Mouse (Mus musculus) myocyte (in vitro differentiated cells): ENCODE measurements around the gene Tbxas1. TPM values are rescaled to one million over a fixed set of nuclear protein-coding genes. Genes with fewer than 3 reads are reported as not detected.

ENCODE experiments used
- H3K27me3 ChIP-seq: one replicate; pipeline ENCODE4 v1.6.1; 2011; ENCODE audit not compliant: control insufficient read depth, insufficient read depth, insufficient read length
- H3K36me3 ChIP-seq: one replicate; pipeline ENCODE4 v1.6.1; 2011; ENCODE audit not compliant: control insufficient read depth, insufficient read depth
- H3K4me2 ChIP-seq: one replicate; pipeline ENCODE4 v1.6.1; 2011; ENCODE audit warnings: low read depth, control low read depth
- H3K4me3 ChIP-seq: one replicate; pipeline ENCODE4 v1.5.1; 2011; ENCODE audit warnings: mild to moderate bottlenecking, control low read depth, moderate library complexity
- H3K79me2 ChIP-seq: one replicate; pipeline ENCODE4 v1.6.1; 2011; ENCODE audit not compliant: control insufficient read depth, insufficient read depth
- H3ac ChIP-seq: one replicate; pipeline ENCODE4 v1.6.1; 2011; ENCODE audit not compliant: control insufficient read depth, insufficient read length
- CEBPB ChIP-seq: IDR thresholded peaks from 2 replicates; pipeline ENCODE4 v1.6.1; 2011; ENCODE audit warnings: mild to moderate bottlenecking, moderate library complexity; ENCODE audit not compliant: poor library complexity, insufficient read depth, severe bottlenecking
- E2F4 ChIP-seq: IDR thresholded peaks from one replicate; pipeline ENCODE4 v1.6.1; 2011; ENCODE audit warnings: mild to moderate bottlenecking, control low read depth, moderate library complexity; ENCODE audit not compliant: insufficient read depth
- MAX ChIP-seq: IDR thresholded peaks from one replicate; pipeline ENCODE4 v1.6.1; 2011; ENCODE audit warnings: low read depth, mild to moderate bottlenecking, control low read depth
- MYOD1 ChIP-seq, 3 experiments: IDR thresholded peaks; one replicate each; pipeline ENCODE4 v1.6.1; 2011; ENCODE audit warnings: control low read depth in 2 of 3, low read depth in 2 of 3, mild to moderate bottlenecking in 2 of 3, moderate library complexity in 1 of 3; ENCODE audit not compliant: insufficient read length in 2 of 3, control insufficient read depth in 1 of 3
- MYOG ChIP-seq, 3 experiments: IDR thresholded peaks; one replicate each; pipeline ENCODE4 v1.6.1; 2011; ENCODE audit warnings: control low read depth in 2 of 3, low read depth in 2 of 3, mild to moderate bottlenecking in 2 of 3; ENCODE audit not compliant: insufficient read length in 2 of 3, control insufficient read depth in 1 of 3, insufficient read depth in 1 of 3
- POLR2A ChIP-seq: IDR thresholded peaks from one replicate; pipeline ENCODE4 v1.6.1; 2011; ENCODE audit warnings: low read depth, mild to moderate bottlenecking, control low read depth, moderate library complexity; ENCODE audit not compliant: insufficient read length
- POLR2AphosphoS2 ChIP-seq: IDR thresholded peaks from one replicate; pipeline ENCODE4 v1.6.1; 2011; ENCODE audit warnings: low read depth, control low read depth; ENCODE audit not compliant: insufficient read length
- REST ChIP-seq: IDR thresholded peaks from one replicate; pipeline ENCODE4 v1.6.1; 2011; ENCODE audit warnings: mild to moderate bottlenecking, control low read depth, moderate library complexity; ENCODE audit not compliant: insufficient read depth, insufficient read length
- SRF ChIP-seq: IDR thresholded peaks from one replicate; pipeline ENCODE4 v1.6.1; 2011; ENCODE audit warnings: low read depth; ENCODE audit not compliant: control insufficient read depth, insufficient read length
- TCF12 ChIP-seq: IDR thresholded peaks from one replicate; pipeline ENCODE4 v1.6.1; 2011; ENCODE audit warnings: mild to moderate bottlenecking, control low read depth; ENCODE audit not compliant: poor library complexity, insufficient read depth, severe bottlenecking
- TCF3 ChIP-seq: IDR thresholded peaks from one replicate; pipeline ENCODE4 v1.6.1; 2011; ENCODE audit warnings: low read depth, control low read depth; ENCODE audit not compliant: insufficient read length
- USF1 ChIP-seq: IDR thresholded peaks from one replicate; pipeline ENCODE4 v1.6.1; 2011; ENCODE audit warnings: low read depth, mild to moderate bottlenecking, control low read depth, moderate library complexity
- polyA plus RNA-seq: library from polyadenylated mRNA; unstranded; fragments of >200 nt; fragmentation: generic; extraction: Trizol; gene quantifications from one replicate; pipeline ENCODE4 v1.2.1, GENCODE M21; 2012; ENCODE audit warnings: missing spikeins

Tbxas1 gene
- polyA plus RNA-seq, 1 experiment = not detected

GRCm38 (mm10) chr6:38970759-38971158, 95.6 kb downstream of the Tbxas1 start:
- Histone ChIP-seq H3K4me2 (no peak overlapping the region), H3ac (no peak overlapping the region), H3K4me3 (no peak overlapping the region), H3K79me2 (no peaks in the 10 kb centered on the region), H3K36me3 (no peaks in the 10 kb centered on the region), H3K27me3 (no peaks in the 10 kb centered on the region)
- no peak for TF ChIP-seq MYOG (IDR thresholded peaks at IDR 0.05; ENCODE audit: control insufficient read depth in 1 of 3, insufficient read depth in 1 of 3, insufficient read length in 2 of 3, low read depth in 2 of 3)
- TF ChIP-seq TCF3 = no peak
- no peak for TF ChIP-seq E2F4
- no peak for TF ChIP-seq CEBPB
- TF ChIP-seq REST = no peak

GRCm38 (mm10) chr6:38972826-38973225, 97.6 kb downstream of the Tbxas1 start:
- H3K36me3 ChIP-seq = no peaks in the 10 kb centered on the region
- TF ChIP-seq SRF = no peak
- TF ChIP-seq MYOG (IDR thresholded peaks at IDR 0.05; ENCODE audit: control insufficient read depth in 1 of 3, insufficient read depth in 1 of 3, insufficient read length in 2 of 3, low read depth in 2 of 3) = no peak
- TF ChIP-seq CEBPB = no peak
- TF ChIP-seq POLR2AphosphoS2 = no peak
- no peak for TF ChIP-seq POLR2A
- TF ChIP-seq E2F4 = no peak
- no peak for TF ChIP-seq MAX
- TF ChIP-seq TCF12 = no peak
- TF ChIP-seq USF1 = no peak
- no peak for TF ChIP-seq REST
- TF ChIP-seq MYOD1 (IDR thresholded peaks at IDR 0.05; ENCODE audit: control insufficient read depth in 1 of 3, insufficient read length in 2 of 3, low read depth in 2 of 3) = no peak
- TF ChIP-seq TCF3 = no peak
- H3K79me2 ChIP-seq = no peaks in the 10 kb centered on the region

GRCm38 (mm10) chr6:38973441-38974161, 98.4 kb downstream of the Tbxas1 start:
- H3K27me3 ChIP-seq = no peaks in the 10 kb centered on the region
- TF ChIP-seq USF1 = no peak
- no peak for TF ChIP-seq POLR2A
- TF ChIP-seq SRF = no peak
- TF ChIP-seq MAX = no peak
- TF ChIP-seq MYOG (IDR thresholded peaks at IDR 0.05; ENCODE audit: control insufficient read depth in 1 of 3, insufficient read depth in 1 of 3, insufficient read length in 2 of 3, low read depth in 2 of 3) = no peak
- TF ChIP-seq CEBPB = no peak
- no peak for TF ChIP-seq E2F4
- no peak overlapping the region for H3ac ChIP-seq
- no peak overlapping the region for H3K4me3 ChIP-seq
- H3K36me3 ChIP-seq = no peaks in the 10 kb centered on the region
- H3K4me2 ChIP-seq = no peak overlapping the region
- no peaks in the 10 kb centered on the region for H3K79me2 ChIP-seq

More at GRCm38 (mm10) chr6:38972826-38973225, 97.6 kb downstream of the Tbxas1 start:
- Histone ChIP-seq H3K4me3 (no peak overlapping the region), H3ac (no peak overlapping the region), H3K27me3 (no peaks in the 10 kb centered on the region), H3K4me2 (no peak overlapping the region)

- Histone ChIP-seq H3K27me3 (no peaks in the 10 kb centered on the region), H3ac (no peak overlapping the region), H3K4me2 (no peak overlapping the region), H3K79me2 (no peaks in the 10 kb centered on the region), H3K36me3 (no peaks in the 10 kb centered on the region), H3K4me3 (no peak overlapping the region)
- TF ChIP-seq TCF3 (no peak), USF1 (no peak), MAX (no peak), MYOG (IDR thresholded peaks at IDR 0.05; ENCODE audit: control insufficient read depth in 1 of 3, insufficient read depth in 1 of 3, insufficient read length in 2 of 3, low read depth in 2 of 3) (no peak), CEBPB (no peak), REST (no peak), TCF12 (no peak), SRF (no peak), POLR2A (no peak), E2F4 (no peak), MYOD1 (IDR thresholded peaks at IDR 0.05; ENCODE audit: control insufficient read depth in 1 of 3, insufficient read length in 2 of 3, low read depth in 2 of 3) (no peak), POLR2AphosphoS2 (no peak)
Observed at GRCm38 (mm10) chr6:38974162-38974525, 98.9 kb downstream of the Tbxas1 start.

- Histone ChIP-seq H3K79me2 (no peaks in the 10 kb centered on the region), H3K4me2 (no peak overlapping the region), H3ac (no peak overlapping the region), H3K27me3 (no peaks in the 10 kb centered on the region), H3K4me3 (no peak overlapping the region), H3K36me3 (no peaks in the 10 kb centered on the region)
- TF ChIP-seq MYOD1 (IDR thresholded peaks at IDR 0.05; ENCODE audit: control insufficient read depth in 1 of 3, insufficient read length in 2 of 3, low read depth in 2 of 3) (no peak), CEBPB (no peak), E2F4 (no peak), TCF12 (no peak), POLR2A (no peak), MAX (no peak), REST (no peak), SRF (no peak), USF1 (no peak), MYOG (IDR thresholded peaks at IDR 0.05; ENCODE audit: control insufficient read depth in 1 of 3, insufficient read depth in 1 of 3, insufficient read length in 2 of 3, low read depth in 2 of 3) (no peak), POLR2AphosphoS2 (no peak), TCF3 (no peak)
Observed at GRCm38 (mm10) chr6:38974536-38975268, 99.5 kb downstream of the Tbxas1 start.
